Mouse (Mus musculus) heart, adult 2 months (tissue): ENCODE measurements around the gene Slc39a11.

ENCODE experiments used
- CTCF ChIP-seq: fragments of 200-600 bp; IDR thresholded peaks from 2 replicates; pipeline ENCODE4 v1.8.1; 2022; ENCODE audit warnings: antibody characterized with exemption, mild to moderate bottlenecking, moderate library complexity
- EP300 ChIP-seq: fragments of 200-500 bp; IDR thresholded peaks from 2 replicates; pipeline ENCODE4 v1.6.1; 2011; ENCODE audit warnings: low read depth, low read length, control low read depth; ENCODE audit not compliant: insufficient read depth

DNA sequence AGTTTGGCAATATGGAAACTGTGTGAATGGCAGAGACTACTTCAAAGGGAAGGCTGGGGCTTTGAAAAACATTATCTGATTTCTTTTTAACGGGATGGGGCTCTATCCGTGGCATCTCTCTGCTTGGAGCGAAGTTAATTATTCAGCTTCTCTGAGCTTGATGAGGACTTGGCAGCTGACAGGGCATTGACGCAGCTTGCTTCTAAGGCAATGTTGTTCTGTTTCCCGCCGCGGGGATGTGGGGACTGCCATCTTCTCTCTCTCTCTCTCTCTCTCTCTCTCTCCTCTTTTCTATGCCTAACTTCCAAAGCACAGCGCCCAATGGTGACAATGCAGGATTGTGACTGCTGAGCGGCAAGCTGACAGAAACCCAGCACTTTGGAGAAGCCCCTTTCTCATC, 172.3 kb downstream of the Slc39a11 start:
- TF ChIP-seq CTCF (no peak), EP300 (no peak)
